Mouse (Mus musculus): ENCODE results near the gene Arf1.

The Arf1 gene

DNA sequence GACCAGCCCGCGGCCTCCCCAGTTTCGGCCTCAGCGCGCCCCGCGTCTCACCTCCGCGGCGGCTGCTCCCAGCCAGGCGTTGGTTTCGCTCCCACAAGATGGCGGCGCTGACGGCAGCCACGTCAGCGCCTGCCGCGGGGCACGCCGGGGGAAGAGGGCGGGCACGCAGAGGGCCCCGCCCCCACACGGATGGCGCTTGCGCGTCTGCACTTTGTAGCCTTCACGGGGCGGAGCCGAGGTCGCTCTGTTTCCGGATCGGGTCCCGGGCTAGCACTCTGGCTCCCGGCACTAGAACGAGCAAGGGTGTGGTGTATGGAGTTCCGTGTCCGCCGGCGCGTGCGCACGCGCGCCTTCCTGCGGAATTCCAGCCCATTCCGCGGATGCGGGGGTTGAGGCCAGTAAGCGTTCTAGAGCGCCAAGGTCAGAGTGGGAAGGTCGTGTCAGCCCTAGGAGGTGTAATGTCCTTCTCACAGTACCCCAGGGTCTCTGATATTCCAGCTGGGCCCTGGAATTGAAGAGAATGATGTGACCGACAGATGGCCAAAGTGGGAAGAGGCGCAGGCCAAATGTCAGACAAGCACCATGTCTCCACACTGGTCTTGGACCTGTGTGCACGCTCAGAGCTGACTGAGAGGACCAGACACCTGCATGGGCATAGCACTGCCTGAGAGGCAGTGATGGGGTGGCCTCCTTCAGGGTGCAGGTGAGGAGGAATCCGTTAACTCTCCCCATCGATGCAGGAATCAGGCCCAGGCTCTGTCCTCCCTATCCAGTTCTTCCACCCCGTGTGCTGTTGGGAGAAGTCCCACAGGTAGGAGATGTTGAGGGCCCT, at the start of gene Arf1:
TSS of gene Arf1 (minus strand) at position 149 of the 832 bp plus-strand sequence.
- peak; percentile 97 for DNase-seq (ENCODE audit: low read depth, low spot score)

DNA sequence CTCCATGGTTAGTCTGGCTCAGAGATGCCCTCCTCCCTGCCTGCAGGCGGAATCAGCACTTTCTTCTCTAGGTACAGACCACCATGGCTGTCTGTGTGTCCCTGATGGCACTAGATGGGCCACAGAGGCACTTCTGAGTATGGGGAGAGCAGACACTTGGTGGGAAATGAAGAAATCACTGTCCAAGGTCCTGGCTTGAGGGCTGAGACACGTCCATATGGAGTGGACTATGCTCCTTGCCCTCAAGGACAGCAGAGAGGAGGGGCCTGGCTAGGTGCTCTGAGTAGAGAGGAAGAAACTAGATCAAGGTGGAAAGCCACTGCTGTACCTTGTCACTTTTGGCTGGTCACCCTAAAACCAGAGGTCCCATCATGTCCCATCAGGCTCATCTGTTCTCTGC, 48.8 kb upstream of the Arf1 start:
- DNase-seq (ENCODE audit: low read depth, low spot score) = no peak

DNA sequence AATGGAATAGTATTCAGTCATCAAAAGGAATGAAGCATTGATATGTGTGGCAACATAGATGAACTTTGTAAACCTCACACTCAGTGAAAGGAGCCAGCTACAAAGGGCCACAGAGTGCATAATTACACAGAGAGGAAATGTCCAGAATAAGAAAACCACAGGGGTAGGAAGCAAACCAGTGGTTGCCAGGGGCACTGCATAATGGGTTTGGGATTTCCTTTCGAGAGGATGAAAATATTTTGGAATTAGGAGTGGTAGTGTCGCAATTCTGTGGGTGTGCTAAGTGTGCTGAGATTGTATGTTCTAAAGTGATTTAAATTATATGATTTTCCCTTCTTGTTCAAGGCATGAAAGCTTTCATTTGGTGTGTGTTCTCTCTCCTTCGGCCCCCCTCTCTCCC, 46.1 kb upstream of the Arf1 start:
- DNase-seq (ENCODE audit: low read depth, low spot score) = no peak

DNA sequence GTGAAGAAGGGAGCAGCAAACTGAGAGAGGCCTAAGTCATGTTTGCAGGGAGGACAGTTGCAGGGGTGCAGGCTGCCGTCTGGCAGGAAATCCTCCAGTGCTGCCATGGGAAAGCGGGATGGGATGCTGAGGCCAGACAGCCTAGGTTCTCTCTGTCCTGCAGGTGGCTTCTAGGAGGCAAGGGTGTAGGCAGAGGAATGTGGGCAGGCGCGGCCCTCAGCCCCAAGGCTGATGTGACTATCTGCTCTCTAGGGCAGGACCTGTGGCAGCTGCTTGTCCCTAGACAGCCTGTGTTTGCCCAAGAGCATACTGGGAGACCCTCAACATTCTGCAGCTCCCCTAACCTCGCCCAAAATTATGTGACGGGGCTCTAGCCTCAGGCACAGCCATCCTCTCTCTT, 38.7 kb upstream of the Arf1 start:
- DNase-seq (ENCODE audit: low read depth, low spot score) = no peak

DNA sequence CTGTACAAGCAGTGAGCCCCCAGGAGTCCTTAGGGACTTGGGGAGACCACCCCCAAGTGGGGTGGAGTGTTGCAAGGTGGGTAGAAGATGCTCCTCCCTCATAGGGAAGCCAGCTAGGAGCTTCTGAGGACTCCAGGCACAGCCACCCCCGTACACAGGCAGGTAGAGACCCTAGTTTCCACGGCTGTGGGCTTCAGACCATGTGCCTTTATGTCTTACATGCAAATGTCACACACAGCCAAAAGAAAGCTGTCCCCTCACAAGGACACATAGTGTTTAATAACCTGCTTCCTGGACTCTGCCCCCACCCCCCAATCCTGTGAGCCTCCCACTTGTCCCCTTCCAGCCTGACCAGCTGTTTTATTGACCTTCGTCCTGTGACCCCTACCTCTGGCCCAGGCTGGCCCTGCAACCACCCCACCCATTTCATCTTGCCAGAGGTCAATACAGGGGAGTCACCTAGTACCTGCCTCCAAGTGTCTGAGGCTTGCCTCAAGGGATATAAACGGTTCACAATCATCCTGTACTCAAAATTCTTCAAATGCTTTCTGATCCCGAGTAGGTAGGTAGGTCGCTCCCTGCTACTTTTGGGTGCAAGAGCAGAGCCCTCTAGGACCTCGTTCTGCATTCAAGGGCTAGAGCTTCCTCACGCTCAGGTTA, 37.2 kb upstream of the Arf1 start:
- DNase-seq (ENCODE audit: low read depth, low spot score) = no peak

DNA sequence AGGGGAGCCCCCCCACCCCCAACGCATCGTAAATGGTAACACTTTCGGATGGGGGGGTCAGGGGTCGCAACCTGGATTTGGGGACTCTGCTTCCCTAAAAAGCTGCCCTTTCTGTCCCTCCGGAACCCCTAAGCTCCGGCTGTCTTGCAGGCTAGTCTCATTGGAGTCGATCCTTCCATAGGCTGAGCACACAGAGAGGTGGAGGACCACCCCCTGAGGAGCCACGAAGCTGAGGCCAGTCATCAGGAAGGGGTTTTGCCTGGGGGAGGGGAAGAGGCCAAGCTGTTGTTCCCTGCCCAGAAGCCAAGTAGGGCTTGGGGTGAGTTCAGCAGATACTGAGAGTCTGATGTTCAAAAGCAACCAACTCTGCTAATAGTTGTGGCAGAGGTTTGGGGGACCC, 36.5 kb upstream of the Arf1 start:
- no peak for DNase-seq (ENCODE audit: low read depth, low spot score)

DNA sequence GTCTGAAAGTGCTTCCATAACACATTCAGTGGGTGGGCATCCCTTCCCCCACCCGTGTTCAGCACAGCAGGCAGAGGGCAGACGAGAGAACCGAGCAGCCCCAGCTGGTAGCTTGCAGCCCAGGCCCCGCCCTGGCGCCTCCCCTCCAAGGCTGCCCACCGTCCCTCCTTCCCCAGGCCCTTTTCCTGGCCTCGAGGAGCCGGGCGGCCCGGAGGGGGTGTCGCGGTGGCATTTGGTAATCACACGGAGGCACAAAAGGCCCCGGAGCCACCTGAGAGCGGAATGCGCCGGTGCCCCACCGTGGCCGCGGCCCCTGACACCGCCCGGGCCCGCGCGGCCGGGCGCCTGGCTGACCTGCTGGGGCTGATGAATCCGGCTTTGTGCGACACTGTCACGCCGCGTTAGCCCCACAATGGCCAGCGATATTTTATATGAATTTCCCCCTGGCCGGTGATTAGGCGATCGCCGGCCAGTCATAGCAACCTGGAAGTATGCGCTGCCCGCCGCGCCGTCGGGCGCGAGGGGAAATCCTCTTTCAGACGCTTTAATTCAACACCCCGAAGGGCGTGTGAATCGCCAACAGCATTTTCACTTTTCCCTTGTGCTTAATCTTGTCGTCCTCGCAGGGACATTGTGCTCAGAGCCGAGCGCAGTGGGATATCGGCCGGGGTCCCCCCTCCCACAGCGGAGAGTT, 35.9 kb upstream of the Arf1 start:
- no peak for DNase-seq (ENCODE audit: low read depth, low spot score)

DNA sequence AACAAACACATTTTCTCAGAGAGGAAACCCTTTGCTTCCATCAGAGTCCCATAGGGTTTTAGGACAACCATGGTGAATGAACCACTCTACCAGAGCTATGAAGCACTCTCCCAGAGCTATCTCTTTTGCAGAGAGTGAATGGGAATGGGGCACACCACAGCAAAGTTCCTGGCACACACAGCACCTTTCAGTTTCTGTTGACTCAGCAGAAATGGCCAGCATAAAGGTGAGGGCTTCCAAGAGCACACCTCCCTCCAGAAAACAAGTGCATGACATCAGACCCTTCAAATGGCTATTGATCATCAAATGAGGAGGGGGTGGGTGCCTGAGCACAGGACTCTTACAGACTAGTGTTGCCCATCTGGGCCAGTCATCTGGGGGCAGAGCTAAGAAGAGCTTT, 34.2 kb upstream of the Arf1 start:
- DNase-seq (ENCODE audit: low read depth, low spot score) = no peak

DNA sequence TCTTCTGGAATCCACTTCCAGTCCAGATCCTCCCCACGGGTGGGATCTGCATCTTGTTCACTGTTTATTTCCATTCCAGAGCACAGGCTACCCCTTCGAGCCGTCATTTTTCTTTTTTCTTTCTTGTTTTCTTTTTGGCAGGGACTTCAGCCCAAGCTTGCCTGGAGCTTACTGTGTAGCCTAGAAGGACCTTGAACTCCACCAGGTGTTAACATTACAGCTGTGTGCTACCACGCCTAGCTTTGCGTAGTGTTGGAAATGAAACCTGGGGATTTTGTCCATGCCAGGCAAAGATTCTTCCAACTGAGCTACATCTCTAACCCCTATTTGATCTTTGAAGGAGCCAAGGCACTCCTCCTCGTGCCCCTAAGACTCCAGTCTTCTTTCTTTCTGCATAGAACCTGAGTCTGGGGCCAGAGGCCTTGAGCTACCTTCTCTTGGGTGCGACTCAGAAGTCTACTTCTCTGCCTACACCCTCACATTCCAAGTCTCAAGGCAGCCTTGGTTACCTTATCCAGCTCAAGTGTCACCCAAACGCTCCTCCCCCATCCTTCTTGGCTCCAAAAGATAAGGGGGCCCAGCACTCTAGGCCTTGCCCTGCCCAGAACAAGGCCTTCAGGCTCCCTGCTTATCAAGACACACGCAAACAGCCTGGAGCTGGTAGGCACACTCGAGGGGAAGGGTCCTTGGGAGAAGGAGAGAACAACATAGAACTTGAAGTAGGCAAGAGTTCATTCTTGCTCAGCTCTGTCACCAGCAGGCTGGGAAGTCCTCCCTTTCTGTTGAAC, 32.8 kb upstream of the Arf1 start:
- DNase-seq (ENCODE audit: low read depth, low spot score) = no peak

DNA sequence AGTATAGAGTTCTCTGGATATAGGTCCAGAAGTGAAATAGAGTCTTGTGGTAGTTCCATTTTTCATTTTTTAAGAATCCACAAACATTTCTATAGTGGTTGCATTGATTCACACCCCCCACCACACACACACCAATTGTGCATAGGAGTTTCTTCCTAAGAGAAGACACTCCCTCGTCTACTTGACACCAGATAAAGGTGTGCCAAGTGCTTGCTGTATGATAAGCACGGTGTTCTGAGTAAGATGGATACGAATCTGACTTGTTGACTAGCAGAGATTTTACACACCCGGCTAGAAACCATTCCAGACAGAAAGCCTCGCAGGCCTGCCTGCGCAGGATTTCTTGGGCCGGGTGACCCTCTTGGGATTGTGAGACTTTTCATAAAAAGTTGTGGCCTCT, 31.6 kb upstream of the Arf1 start:
- DNase-seq (ENCODE audit: low read depth, low spot score) = no peak

DNA sequence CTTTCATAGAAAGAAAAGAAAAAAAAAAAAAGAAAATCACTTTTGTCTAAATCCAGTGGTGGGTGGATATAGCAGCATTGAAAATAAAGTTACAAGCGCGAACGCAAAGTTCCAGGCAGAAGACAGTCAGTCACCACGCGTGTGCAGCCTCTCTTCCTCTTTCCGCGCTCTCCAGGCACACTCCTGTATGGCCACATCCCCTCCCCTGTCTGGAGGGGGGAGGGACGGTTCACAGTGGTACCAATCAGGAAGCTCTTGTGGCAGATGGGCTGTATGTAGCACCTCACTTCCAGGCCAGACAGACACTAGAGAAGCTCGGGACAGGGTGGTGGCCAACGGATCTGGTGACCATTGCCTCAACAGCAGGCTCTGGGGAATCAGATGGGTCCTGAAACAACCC, 20.0 kb upstream of the Arf1 start:
- DNase-seq (ENCODE audit: low read depth, low spot score) = no peak

DNA sequence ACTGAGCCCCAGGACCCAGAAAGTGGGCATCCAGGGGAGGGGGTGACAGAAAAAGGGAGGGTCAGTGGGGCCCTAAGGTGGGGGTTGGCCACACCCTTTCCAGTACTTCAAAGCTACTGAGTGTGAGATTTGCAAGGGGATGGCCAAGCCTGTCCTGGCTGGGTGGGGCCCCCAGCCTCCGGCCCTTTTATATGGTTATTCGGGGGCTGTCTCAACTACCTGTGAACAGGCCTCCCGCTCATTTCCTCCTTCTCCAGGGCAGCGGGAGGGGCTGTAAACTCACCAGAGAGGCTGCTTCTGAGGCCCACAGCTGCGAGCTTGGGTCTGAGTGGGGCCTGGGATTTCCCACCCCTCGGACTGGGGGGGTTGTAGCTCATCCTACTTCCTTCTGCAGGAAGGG, 15.8 kb upstream of the Arf1 start:
- no peak for DNase-seq (ENCODE audit: low read depth, low spot score)

DNA sequence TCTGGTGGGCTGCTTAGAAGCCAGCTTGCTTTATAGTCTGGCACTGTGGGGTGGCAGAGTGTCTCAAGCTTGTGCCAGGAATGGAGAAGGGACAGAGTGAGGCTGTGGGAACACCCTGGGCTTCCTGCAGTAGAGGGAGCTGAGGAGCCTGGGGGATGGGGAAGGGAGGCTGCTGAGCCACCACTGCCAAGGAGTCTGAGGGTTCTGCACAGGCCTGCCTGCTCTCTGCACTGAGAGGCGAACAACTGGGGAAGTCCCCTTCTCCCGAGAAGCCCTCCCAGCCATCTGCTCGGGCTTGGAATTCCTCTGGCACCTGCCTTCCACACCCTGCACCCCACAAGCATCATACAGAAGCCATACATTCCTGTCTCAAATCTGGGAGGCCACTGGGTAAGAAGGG, 13.8 kb upstream of the Arf1 start:
- no peak for DNase-seq (ENCODE audit: low read depth, low spot score)

DNA sequence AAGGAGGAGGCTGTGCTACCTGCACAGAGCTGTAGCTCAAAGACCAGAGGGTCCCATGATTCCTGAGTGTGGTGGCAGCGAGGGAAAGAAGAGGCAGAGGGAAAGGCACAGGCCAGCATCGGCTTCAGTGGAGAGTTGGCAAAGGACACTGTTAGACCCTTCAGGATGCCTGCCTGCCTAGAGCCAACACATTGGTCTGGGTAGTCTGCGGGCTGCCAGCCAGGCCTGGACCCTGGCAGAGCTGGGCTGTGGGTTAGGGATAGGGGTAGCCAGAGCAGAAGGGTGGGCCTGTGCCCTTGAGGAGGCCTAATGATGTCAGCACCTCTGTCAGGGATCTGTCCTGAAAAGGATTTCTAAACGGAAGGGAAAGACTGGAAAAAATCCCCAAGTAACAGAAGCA, 11.7 kb upstream of the Arf1 start:
- DNase-seq (ENCODE audit: low read depth, low spot score) = no peak

DNA sequence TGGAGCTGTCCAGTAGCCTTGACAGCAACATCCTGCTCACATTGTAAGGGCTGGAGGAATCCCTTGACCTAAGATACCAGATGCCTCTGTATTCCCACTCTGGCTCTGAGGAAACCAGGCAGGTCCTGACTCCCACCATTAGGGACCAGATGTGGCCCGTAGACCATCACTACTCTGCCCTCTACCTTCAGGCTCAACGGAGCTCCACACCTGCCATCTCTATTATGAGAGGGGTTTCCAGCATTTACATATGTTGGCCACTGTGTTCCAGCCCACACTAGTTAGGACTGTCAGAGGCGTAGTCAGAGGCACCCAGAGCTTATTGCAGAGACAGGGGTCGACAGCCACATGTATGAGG, 11.3 kb upstream of the Arf1 start:
- DNase-seq (ENCODE audit: low read depth, low spot score) = no peak

DNA sequence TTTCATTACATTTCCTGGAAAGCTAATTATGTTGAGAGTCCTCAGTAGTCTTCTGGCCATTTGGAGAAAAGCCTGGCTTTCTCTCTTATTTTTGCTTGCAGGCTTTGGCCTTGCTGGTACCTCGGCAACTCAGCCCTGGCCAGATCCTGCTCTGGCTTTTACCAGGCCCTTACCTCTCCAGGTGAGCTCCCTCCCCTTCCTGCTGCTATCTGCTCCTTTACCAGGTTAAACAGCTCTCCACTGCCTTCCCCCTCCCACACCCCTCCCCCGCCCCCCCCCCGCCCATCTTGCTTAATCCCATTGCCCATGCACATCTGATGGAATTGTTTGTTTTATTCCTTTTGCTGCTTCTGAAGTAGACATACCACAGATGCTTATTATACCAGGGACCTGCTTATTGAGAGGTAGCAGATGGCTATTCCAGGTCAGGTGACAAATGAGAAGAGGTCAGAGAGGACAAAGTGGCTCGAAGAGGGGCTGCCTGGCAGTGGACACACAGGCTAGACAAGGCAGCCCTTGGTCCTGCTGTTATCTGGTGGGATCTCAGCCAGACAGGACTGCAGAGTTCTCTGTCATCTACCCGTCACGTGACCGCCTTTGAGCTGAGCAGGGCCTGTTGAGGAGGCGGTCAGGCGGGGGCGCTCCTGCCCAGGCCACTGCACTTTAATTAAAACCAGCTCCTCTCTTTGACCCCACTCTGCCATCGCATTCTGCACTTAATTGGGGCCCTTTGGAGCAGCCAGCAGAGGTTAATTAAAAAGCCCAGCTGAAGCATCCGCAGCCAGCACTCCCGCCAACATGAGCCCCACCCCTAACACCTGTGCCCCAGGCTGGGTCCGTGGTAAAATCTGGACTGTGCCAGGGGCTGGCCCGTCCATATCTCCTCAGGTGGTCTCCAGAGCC, 10.7 kb upstream of the Arf1 start:
- DNase-seq (ENCODE audit: low read depth, low spot score) = peak; percentile 33

DNA sequence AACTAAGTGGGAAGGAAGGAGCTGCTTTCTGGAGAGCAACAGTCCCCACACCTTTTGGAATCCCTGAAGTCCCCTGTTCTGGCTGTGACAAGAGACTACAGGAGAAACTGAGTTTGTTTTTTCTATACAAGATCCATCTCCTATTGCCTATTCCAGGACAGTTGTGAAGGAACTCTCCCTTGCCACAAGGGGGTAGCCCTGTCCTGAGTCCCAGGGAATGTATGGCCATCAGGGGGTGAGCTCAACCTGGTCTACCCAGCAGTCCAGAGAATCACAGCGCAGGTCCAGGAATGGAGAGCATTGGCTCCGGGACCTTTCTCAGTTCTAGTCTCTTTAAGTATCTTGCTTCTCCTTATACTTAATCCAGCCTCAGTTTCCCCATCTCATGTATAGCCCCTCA, 4.7 kb upstream of the Arf1 start:
- DNase-seq (ENCODE audit: low read depth, low spot score) = no peak

DNA sequence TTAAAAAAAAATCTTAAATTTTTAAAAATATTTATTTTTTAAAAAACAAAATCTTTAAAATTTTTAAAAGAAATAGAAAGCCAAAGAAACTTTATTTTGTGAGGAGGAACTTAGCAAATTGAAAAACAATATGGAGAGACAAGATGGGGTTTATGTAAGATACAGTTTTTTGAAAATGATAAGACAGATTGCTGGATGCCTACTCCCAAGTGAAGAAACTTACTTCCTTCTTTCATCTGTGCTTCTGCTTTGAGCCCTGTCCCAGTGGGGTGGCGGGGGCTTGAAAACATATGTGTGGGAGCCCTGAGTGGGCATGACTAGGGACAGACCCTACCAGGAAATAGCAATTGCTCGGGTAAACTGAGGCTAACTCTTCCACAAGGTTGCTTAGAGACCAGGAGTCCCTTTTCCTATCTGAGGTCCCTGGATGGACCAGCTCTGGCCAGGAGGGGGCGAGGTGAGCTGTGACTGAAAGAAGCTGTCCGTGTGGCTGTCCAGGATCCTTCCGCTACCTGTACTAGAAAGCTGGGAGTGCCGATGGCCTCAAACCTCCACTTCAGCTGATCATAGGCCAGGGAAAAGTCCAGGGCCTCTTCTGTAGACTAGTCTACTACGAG, 2.2 kb upstream of the Arf1 start:
- DNase-seq (ENCODE audit: low read depth, low spot score) = peak; percentile 62

DNA sequence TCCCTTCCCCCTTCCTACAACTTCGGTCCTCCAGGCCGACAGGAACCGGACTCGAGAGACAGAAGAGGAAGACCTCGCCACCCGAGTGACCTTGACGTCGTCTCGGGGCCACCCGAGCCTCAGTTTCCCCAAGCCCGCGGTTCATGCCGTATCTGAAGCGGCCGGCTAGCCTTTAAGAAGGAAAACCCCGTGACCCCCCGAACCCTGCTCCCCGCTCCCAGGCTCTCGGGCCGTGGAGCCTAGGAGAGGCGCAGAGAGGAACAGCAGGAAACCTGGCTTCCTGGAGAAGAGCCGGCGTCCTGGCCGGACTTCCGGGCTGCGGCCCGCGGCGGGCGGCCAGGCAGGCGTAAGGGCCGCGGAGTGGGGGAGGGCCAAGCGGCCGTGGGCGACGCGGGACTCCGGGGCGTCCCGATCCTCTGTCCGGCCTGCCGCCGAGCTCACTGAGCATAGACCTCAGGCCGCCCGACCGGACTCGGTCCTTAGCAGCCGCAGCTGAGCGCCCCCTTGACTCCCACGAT, 407 bp downstream of the Arf1 start:
- DNase-seq (ENCODE audit: low read depth, low spot score) = no peak

All from CD4-positive helper T cell, adult 2 months (primary cell).